Mouse (Mus musculus) ES-CJ7 (cell line): ENCODE data around the gene Rere.

Source experiments
- DNase-seq: peaks from one replicate; pipeline ENCODE4 v3.0.0; 2011; ENCODE audit warnings: low read depth, low spot score

Rere gene

DNA sequence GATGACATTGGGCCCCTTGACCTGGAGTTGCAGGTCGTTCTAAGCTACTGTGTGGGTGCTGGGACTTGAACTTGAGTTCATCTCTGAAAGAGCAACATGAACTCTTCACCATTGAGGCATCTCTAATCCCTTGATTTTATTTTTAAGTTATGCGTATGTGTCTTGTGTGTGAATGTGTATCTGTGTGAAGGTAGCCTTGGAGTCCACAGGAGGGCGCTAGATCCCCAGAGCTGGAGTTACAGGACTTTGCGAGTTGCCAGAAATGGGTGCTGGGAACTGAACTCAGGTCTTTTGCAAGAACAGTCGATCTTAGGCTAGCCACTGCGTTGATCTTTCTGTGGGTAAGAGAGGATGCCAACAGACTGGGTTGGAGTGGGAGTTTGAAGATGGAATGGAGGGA is 375.1 kb downstream of the Rere start:
- peak; percentile 75 for DNase-seq

DNA sequence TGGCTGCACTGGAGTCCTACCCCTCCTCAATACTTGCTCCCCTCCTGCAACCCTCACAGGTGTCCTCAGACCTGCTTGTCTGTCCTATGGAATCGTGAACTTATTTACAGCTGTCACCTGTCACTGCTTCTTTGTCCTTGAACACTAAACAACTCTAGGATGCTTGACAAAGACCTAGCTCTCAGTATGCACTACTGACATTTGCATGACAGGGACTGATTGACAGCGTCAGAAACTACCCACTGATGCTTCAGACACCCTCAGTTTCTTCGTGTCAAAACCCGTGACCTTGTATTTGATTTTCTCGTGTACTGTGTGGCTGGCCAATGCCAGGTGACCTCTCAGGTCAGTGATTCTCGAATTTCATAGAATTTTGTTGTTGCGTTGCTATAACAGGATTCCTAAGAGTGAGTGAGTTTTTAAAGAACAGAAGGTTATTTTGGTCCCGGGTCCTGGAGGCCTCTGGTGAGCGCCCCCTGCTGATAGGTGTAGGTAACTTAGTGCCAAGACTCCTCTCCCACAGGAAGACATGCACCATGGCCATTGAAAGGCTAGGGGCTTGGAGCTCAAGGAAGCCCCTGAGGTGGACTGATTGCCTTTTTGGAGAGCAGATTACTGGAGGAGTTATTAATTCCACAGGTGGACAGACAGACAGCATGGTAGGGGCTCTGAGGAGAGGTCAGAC is 378.6 kb downstream of the Rere start:
- peak; percentile 79 for DNase-seq

DNA sequence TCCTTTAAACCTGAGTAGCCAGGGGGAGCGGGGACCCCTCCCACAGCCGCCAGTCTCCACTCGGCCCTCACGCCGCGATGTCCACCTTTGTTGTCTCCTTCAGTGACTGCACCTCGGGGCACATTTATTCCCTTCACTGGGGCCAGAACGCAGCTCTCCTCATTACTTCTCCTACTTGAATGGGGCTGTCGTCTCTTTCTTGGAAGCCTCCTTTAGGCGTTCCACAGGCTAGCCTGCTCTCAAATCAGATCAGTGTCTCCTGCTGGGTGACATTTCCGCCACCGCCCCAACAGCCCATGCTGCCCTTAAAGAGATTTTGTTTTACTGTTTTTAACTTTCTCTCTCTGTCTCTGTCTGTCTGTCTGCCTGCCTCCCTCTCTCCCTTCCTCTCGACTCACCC is 380.4 kb downstream of the Rere start:
- no peak for DNase-seq

DNA sequence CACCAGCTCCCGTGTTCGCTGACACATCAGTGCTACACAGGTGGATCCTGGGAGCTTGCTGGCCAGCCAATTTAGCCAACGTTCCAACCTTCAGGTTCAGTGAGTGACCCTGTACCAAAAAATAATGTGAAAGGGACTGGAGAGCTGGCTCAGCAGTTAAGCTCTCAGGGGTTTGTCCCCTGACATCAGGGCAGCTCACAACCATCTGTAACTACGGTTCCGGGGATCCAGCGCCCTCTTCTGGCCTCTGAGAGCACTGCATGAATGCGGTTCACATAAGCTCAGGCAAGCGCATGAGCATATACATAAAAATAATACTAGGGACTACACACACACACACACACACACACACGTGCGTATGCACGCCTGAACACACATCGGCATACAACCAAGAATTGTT is 381.7 kb downstream of the Rere start:
- DNase-seq, result peak; percentile 80

DNA sequence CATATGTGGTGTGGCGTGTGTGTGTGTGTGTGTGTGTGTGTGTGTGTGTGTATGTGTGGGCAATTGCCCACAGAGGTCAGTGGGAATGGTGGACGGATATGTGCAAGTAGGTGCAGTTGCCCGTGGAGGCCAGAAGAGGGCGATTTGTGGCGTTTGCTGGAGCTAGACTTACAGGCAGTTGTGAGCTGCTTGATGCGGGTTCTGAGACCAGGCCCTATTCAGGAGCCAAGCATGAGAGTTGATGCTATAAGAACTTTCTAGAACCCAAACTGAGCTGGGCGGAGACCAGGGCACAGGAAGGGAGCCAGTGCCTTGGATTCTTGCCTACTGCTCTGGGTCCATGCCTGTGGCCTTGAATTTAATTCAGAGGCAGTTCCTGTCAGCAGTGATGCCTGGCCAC is 383.3 kb downstream of the Rere start:
- DNase-seq, result peak; percentile 79

DNA sequence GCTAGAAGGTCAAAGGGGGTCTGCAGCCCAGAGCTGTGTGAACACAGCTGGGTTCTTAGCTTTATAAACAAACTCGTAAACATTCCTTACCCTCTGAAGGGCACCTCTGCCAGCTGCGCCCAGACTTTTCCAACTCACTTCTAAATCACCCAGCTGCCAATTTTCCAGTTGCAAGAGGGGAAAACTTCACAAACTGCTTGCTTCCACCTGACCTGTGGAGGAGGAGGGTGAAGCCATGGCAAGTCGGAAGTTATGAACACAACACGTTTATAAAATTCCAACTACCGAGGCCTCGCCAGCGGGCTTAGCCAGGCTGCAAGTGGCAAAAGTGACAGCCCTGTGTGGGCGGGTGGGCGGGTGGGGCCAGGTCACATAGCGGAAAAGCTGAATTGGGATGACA is 384.4 kb downstream of the Rere start:
- DNase-seq, result no peak
